Mouse (Mus musculus) heart, adult 2 months (tissue): ENCODE measurements around the gene Gm21987. TPM values are rescaled to one million over a fixed set of nuclear protein-coding genes. Genes with fewer than 3 reads are reported as not detected.

Experiments
- DNase-seq, 2 experiments: peaks; one replicate each; pipeline ENCODE4 v3.0.0; 2021
- H3K27ac ChIP-seq: fragments of 200-600 bp; 2 replicates; pipeline ENCODE4 v1.8.1; 2022
- H3K27me3 ChIP-seq: fragments of 200-500 bp; 2 replicates; pipeline ENCODE4 v1.6.1; 2012; ENCODE audit warnings: mild to moderate bottlenecking, low read length, inconsistent platforms, mixed read lengths; ENCODE audit not compliant: control insufficient read depth, insufficient read depth
- H3K36me3 ChIP-seq: fragments of 200-500 bp; 2 replicates; pipeline ENCODE4 v1.6.1; 2012; ENCODE audit warnings: low read length, inconsistent platforms; ENCODE audit not compliant: control insufficient read depth, insufficient read depth
- H3K4me1 ChIP-seq: fragments of 200-500 bp; 2 replicates; pipeline ENCODE4 v1.6.1; 2011; ENCODE audit warnings: low read length; ENCODE audit not compliant: control insufficient read depth, insufficient read depth
- H3K4me3 ChIP-seq: fragments of 200-600 bp; 2 replicates; pipeline ENCODE4 v1.8.1; 2022
- H3K79me2 ChIP-seq: fragments of 200-500 bp; replicated peaks from 2 replicates; pipeline ENCODE4 v1.6.1; 2012; ENCODE audit warnings: mild to moderate bottlenecking, inconsistent platforms, low read length, moderate library complexity, mixed read lengths; ENCODE audit not compliant: control insufficient read depth, insufficient read depth
- H3K9ac ChIP-seq: fragments of 200-500 bp; 2 replicates; pipeline ENCODE4 v1.6.1; 2012; ENCODE audit warnings: low read depth, mild to moderate bottlenecking, control low read depth, inconsistent platforms, low read length, mixed read lengths
- CTCF ChIP-seq: fragments of 200-600 bp; IDR thresholded peaks from 2 replicates; pipeline ENCODE4 v1.8.1; 2022; ENCODE audit warnings: antibody characterized with exemption, mild to moderate bottlenecking, moderate library complexity
- EP300 ChIP-seq: fragments of 200-500 bp; IDR thresholded peaks from 2 replicates; pipeline ENCODE4 v1.6.1; 2011; ENCODE audit warnings: low read depth, low read length, control low read depth; ENCODE audit not compliant: insufficient read depth
- POLR2A ChIP-seq: fragments of 200-500 bp; IDR thresholded peaks from 2 replicates; pipeline ENCODE4 v1.6.1; 2011; ENCODE audit warnings: mild to moderate bottlenecking, low read depth, low read length, control low read depth; ENCODE audit not compliant: insufficient read depth
- WGBS: fragments of 180-500 bp; shearing (Covaris S2); methylation state at CpG from one replicate; pipeline ENCODE4 v1.1.7; 2018; 5-methylcytosine and 5-hydroxymethylcytosine counted together
- intact Hi-C: fragments of 180-260 bp; cut with DNase I; formaldehyde crosslinking; loops from one replicate; pipeline ENCODE4 v1.15.1; 2025
- polyA plus RNA-seq: library from polyadenylated mRNA; depleted of rRNA; stranded (reverse); fragments of >200 nt; gene quantifications from 2 replicates; pipeline ENCODE4 v1.2.3, GENCODE M21; 2012
- total RNA-seq, 2 experiments: library from RNA; stranded (reverse); gene quantifications; 2 replicates each; pipeline ENCODE4 v1.2.3; 2021

Gene Gm21987
- total and polyA plus RNA-seq, 3 experiments = not detected

DNA sequence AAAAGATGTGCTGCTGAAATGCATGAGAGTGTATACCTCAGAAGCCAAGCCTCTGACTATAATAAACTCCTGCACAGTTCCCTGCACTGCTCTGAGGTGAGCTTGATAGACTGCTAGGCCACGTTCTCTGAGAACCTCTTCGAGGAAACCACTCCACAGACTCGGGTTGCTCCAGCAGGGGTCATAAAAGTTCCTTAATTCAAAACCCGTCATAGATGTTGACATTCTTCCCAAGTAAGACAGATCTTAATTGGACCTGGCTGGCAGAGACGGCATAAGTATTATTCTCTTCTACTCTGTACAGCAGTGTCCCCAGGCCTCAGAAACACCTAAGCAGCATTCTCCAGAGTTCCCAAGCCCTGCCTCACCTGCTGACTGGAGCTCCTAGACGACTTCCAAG, 4.1 kb downstream of the Gm21987 start:
- no peak overlapping the region for H3K9ac ChIP-seq

GRCm38 (mm10) chr16:38352031-38352430, 5.2 kb downstream of the Gm21987 start:
- Histone ChIP-seq H3K27ac (peak overlapping the region; percentile 61), H3K36me3 (peaks cover 38% of the 10 kb centered on the region), H3K4me3 (no peak overlapping the region), H3K9ac (0 out of 2 replicates have a peak overlapping the region, but pooled peaks have one; percentile 30), H3K27me3 (no peaks in the 10 kb centered on the region), H3K79me2 (0 out of 2 replicates have a peak, but pooled peaks cover 3% of the 10 kb centered on the region), H3K4me1 (peaks cover 10% of the 10 kb centered on the region)
- intact Hi-C loops = no loop called here
- peak; percentile 59 to 72 for DNase-seq
- WGBS = 18% methylated on average over 7 of the region's 7 CpGs
- peak; percentile 47; the same call in 1 of the 2 replicates for TF ChIP-seq EP300
- TF ChIP-seq CTCF = no peak
- no peak for TF ChIP-seq POLR2A

More for the DNA sequence above, 4.1 kb downstream of the Gm21987 start:
- WGBS = 44% methylated on average over 6 of the region's 6 CpGs
- Histone ChIP-seq H3K79me2 (0 out of 2 replicates have a peak, but pooled peaks cover 3% of the 10 kb centered on the region), H3K4me1 (peaks cover 8% of the 10 kb centered on the region), H3K27ac (peak overlapping the region; percentile 61), H3K27me3 (no peaks in the 10 kb centered on the region), H3K36me3 (peaks cover 36% of the 10 kb centered on the region), H3K4me3 (no peak overlapping the region)
- no peak for TF ChIP-seq POLR2A
- no peak for TF ChIP-seq EP300
- TF ChIP-seq CTCF = peak; percentile 28
- DNase-seq = no peak
- intact Hi-C loops = loop anchor here (1.0 kb wide), 1 partner anchor 11 kb away; the partner anchor contains the start of gene Popdc2

- Histone ChIP-seq H3K4me1 (peaks cover 8% of the 10 kb centered on the region), H3K27ac (peak overlapping the region; percentile 61), H3K9ac (no peak overlapping the region), H3K4me3 (no peak overlapping the region), H3K79me2 (0 out of 2 replicates have a peak, but pooled peaks cover 3% of the 10 kb centered on the region), H3K27me3 (no peaks in the 10 kb centered on the region), H3K36me3 (peaks cover 36% of the 10 kb centered on the region)
- no peak for DNase-seq
- TF ChIP-seq CTCF = no peak
- intact Hi-C loops = no loop called here
Measured at GRCm38 (mm10) chr16:38352851-38353250, 6.0 kb downstream of the Gm21987 start.

DNA sequence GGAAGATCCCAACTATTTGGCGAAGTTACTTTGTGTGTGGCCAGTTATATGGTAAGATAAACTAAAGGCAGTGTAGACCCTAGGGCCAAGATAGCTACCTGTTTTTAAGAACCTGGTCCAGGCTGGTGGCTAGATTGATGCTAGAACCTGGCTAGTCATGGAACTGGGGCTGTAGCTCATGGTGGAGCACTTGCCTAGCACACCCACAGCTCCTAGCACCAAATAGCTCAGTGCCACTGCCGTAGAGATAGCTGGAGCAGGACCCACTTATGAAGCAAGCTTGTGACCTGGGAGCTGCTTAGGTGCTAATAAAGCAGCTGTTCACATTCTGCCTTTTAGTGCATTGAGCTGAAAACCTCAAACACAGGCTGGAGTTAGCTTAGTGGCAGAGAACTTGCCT, 6.8 kb downstream of the Gm21987 start:
- DNase-seq = no peak

DNA sequence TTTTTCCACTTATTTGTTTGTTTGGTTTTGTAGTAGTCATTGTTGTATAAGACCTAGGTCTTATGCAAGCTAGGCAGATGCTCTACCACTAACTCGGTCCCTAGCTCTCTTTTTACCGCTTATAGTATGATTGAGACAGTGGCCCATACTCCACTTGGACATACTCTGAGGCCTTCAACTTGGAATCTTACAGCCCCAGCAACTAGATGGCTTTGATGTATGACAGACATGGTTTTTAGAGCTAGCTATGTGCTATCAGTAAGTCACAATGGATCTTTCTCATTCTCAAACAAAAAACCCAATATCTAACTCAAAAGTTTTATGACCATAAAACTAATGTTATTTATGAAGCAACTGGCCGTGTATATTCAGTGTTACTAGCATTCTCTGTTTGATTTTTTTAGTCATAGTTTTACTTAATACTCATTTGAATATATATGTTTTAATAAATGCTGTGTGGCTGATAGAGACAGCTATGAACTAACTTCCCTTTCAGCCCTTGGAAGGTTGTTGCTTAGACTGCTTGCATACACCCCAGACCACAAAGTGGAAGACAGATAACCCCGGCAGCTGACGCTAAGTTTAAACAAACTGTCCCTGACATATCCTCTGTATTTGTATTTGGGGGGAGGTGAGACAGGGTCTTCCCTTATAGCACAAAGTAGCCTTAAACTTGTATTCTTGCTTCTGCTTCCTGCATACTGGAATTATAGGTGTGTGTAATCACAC, 7.5 kb downstream of the Gm21987 start:
- peaks cover 4% of the 10 kb centered on the region; the same call in 1 of the 2 replicates for H3K4me1 ChIP-seq
- no peak overlapping the region for H3K9ac ChIP-seq
- no peaks in the 10 kb centered on the region for H3K27me3 ChIP-seq
- WGBS = 68% methylated on average over 5 of the region's 5 CpGs
- peaks cover 26% of the 10 kb centered on the region for H3K36me3 ChIP-seq
- H3K27ac ChIP-seq = no peak overlapping the region; the same call in 1 of the 2 replicates
- TF ChIP-seq EP300 (no peak), CTCF (no peak), POLR2A (no peak)
- H3K4me3 ChIP-seq = no peak overlapping the region
- intact Hi-C loops = no loop called here
- no peaks in the 10 kb centered on the region for H3K79me2 ChIP-seq
- no peak for DNase-seq

More for the DNA sequence above, 6.8 kb downstream of the Gm21987 start:
- H3K27me3 ChIP-seq = no peaks in the 10 kb centered on the region
- peak overlapping the region; percentile 31; the same call in 1 of the 2 replicates for H3K27ac ChIP-seq
- 0 out of 2 replicates have a peak, but pooled peaks cover 1% of the 10 kb centered on the region for H3K79me2 ChIP-seq
- whole genome bisulfite sequencing = 84% methylated on average over 2 of the region's 2 CpGs
- intact Hi-C loops = no loop called here
- H3K9ac ChIP-seq = no peak overlapping the region
- H3K4me1 ChIP-seq = peaks cover 4% of the 10 kb centered on the region; the same call in 1 of the 2 replicates
- peaks cover 28% of the 10 kb centered on the region for H3K36me3 ChIP-seq
- H3K4me3 ChIP-seq = no peak overlapping the region
- TF ChIP-seq EP300 = no peak
- no peak for TF ChIP-seq CTCF
- no peak for TF ChIP-seq POLR2A

DNA sequence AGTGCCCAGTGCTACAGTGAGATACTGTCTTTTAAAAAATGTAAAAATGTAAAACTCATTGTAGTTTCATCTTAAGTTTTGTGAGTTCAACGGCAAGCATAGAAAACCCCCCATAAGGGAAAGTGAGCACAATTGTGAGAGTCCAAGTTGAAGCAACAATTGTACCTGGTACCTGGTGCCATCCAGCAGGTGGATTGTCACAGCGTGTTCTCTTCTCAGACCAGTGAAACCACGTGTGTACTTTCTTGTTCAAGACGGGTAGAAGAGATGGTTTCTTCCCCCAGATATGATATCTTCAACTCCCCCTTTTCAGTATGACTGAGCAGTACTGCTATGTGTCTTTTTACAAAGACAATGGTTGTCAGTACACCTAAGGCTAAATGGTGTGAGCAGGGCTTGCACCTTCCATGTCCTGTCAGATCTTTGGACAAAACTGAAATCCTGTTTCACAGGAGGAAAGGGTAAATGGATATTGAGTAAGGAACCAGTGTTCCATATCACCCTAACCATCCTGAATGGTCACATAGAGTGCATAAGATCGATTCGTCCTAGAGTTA, 11.5 kb downstream of the Gm21987 start:
- H3K4me1 ChIP-seq = peaks cover 6% of the 10 kb centered on the region
- peaks cover 4% of the 10 kb centered on the region; the same call in 1 of the 2 replicates for H3K36me3 ChIP-seq
- no peak overlapping the region for H3K27ac ChIP-seq
- DNase-seq = no peak
- TF ChIP-seq CTCF = no peak
- no peak for TF ChIP-seq POLR2A
- no peak for TF ChIP-seq EP300
- H3K9ac ChIP-seq = no peak overlapping the region
- H3K4me3 ChIP-seq = no peak overlapping the region
- WGBS = 89% methylated on average over 6 of the region's 6 CpGs
- H3K79me2 ChIP-seq = no peaks in the 10 kb centered on the region
- H3K27me3 ChIP-seq = no peaks in the 10 kb centered on the region
- intact Hi-C loops = no loop called here
